Mouse (Mus musculus): ENCODE results near the gene Sptssb. TPM values are rescaled to one million over a fixed set of nuclear protein-coding genes. Genes with fewer than 3 reads are reported as not detected.

The Sptssb gene
- polyA plus RNA-seq (2015; fragmentation: Nextera tagmentation; extraction: Ambion mirVana): 1.1 and 8.9 TPM in 2 replicates

DNA sequence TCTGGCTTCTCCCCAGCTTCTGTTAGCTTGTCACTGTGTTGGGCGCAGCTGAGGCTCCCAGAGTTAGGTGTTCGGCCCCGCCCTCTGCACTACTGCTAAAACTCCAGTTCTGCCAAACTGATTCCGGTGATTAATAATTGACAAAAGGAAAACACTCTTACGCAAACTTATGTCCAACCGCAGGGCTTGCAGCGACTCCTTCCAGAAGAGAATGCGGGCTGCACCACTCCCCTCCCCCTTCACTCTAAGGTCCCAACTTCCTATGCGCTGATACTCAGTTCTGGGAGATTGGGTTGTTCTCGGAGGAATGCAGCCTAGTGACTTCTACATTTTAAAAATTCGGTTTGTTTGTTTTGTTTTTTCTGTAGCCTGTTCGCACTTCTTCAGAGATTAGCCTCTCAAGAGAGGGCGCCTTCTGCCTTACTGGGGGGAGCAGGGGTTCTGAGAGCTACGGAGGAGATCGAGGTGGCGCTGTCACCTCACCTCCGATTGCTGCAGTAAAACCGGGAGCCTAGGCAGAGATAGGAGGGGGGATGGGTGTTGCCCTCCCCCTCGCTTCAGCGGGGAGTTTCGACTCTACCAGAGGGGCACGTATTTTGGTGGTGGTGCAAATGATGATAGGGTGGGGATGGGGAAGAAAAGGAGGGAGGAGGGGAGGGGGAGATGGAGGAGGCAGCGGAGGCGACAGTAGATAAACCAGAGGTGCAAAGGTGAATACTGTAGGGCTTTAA is at the start of gene Sptssb:
Gene Sptssb (minus strand): TSS at position 83 of the 731 bp plus-strand sequence.
- Histone ChIP-seq H3K36me3 (no peaks in the 10 kb centered on the region), H3K27ac (no peak within 1 kb of the TSS), H3K9ac (peak within 1 kb of the TSS; percentile 34), H3K4me2 (peak within 1 kb of the TSS; percentile 95), H3K4me3 (peak within 1 kb of the TSS; percentile 53), H3K4me1 (replicated peaks) (peaks cover 23% of the 10 kb centered on the region), H3K9me3 (replicated peaks) (no peaks in the 10 kb centered on the region), H3K27me3 (peaks cover 13% of the 10 kb centered on the region; the same call in 1 of the 2 replicates)
- no peak for ATAC-seq (replicated peaks; ENCODE audit: insufficient number of reproducible peaks, insufficient read depth, low FRiP score, low read depth)
- WGBS: 2% methylated on average over 24 of the region's 24 CpGs

DNA sequence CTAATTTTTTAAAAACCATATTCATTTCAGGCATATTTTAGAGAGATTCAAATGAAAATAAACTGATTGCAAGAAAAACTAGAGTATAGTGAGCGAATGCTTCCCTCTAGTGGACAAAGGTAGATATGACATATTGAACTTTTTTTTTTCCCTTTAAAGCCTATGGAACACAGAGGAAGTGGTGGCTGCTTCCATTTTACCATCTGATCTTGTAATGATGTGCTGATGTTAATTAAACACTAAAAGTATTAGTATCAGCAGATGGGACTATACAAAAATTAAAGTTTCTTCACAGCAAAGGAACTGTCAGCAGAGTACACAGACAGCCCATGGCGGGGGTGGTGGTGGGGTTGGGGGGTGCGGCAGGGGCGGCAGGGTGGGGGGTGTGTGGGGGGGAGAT is 48.3 kb upstream of the Sptssb start:
- no peak for ATAC-seq (replicated peaks; ENCODE audit: insufficient number of reproducible peaks, insufficient read depth, low FRiP score, low read depth)
- 45% methylated on average over 4 of the region's 4 CpGs for WGBS
- H3K9me3 ChIP-seq (replicated peaks): no peaks in the 10 kb centered on the region
- no peaks in the 10 kb centered on the region for H3K27me3 ChIP-seq
- no peak overlapping the region for H3K4me3 ChIP-seq
- no peak overlapping the region for H3K4me2 ChIP-seq
- peaks cover 4% of the 10 kb centered on the region; the same call in 1 of the 2 replicates for H3K4me1 ChIP-seq (replicated peaks)
- no peak overlapping the region for H3K27ac ChIP-seq
- no peaks in the 10 kb centered on the region for H3K36me3 ChIP-seq
- H3K9ac ChIP-seq: no peak overlapping the region

- Histone ChIP-seq H3K9me3 (replicated peaks) (no peaks in the 10 kb centered on the region), H3K4me3 (no peak overlapping the region), H3K4me1 (replicated peaks) (peaks cover 5% of the 10 kb centered on the region), H3K9ac (no peak overlapping the region), H3K36me3 (no peaks in the 10 kb centered on the region), H3K27me3 (no peaks in the 10 kb centered on the region), H3K27ac (no peak overlapping the region), H3K4me2 (no peak overlapping the region)
- 49% methylated on average over 6 of the region's 6 CpGs for WGBS
- ATAC-seq (replicated peaks; ENCODE audit: insufficient number of reproducible peaks, insufficient read depth, low FRiP score, low read depth): no peak
Observed at GRCm38 (mm10) chr3:69907564-69907963, 47.8 kb upstream of the Sptssb start.

DNA sequence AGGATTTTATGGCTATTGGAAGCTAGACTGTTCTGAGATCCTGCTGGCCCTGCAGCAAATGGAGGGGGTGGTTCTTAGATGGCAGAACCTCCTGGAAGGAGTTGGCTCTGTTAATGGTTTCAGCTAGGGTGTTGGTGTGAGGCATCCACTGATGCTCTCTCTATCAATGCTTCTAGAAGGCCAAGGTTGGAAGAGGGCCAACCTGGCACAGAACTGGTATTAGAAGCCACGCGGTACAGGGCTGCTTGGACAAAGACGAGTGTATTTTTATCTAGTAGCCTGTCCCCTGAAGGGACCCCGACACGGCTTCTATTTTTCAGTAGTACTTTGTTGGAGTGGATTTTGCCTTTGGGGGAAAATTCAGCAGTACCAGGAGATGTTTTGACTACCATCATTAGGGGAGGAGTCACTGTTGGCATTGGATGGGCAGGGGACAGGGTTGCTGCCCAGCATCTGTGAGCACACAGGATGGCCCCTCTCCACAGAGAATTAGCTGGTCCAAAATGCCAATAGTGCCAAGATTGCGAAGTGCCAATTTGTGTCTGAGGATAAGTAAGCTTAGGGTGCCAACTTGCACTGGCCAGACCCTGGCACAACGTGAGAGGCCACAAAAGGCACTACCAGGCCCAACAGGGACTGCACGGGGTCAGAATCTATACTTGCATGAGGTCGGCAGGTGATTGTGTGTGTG is 43.2 kb upstream of the Sptssb start:
- no peak overlapping the region for H3K4me2 ChIP-seq
- H3K27me3 ChIP-seq: no peaks in the 10 kb centered on the region
- WGBS: 58% methylated on average over 9 of the region's 9 CpGs
- H3K9me3 ChIP-seq (replicated peaks): no peaks in the 10 kb centered on the region
- peak; percentile 33; the same call in 1 of the 2 replicates for ATAC-seq (replicated peaks; ENCODE audit: insufficient number of reproducible peaks, insufficient read depth, low FRiP score, low read depth)
- H3K4me1 ChIP-seq (replicated peaks): peaks cover 5% of the 10 kb centered on the region
- H3K36me3 ChIP-seq: no peaks in the 10 kb centered on the region
- no peak overlapping the region for H3K4me3 ChIP-seq
- no peak overlapping the region for H3K27ac ChIP-seq
- no peak overlapping the region for H3K9ac ChIP-seq

DNA sequence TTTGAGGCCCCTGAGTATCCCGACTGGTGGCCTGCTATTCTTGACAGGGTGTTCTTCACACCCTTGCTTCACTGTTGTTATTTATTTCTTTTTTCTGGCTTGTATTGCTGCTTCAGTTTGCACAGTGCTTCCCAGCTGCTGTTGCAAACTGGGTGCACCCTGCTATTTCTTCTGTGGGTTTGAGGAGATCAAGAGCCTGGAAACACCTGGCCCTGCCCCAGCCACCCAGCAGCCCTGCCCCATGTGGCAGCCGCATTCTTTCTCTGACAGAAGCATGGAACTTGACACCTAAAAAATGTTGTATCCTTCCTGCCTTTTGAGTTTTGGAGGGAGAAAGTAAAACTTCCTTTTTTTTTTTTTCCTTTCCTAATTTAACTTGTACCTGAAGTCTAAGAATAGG is 42.6 kb upstream of the Sptssb start:
- H3K9ac ChIP-seq: no peak overlapping the region
- no peak for ATAC-seq (replicated peaks; ENCODE audit: insufficient number of reproducible peaks, insufficient read depth, low FRiP score, low read depth)
- no peak overlapping the region for H3K4me2 ChIP-seq
- no peaks in the 10 kb centered on the region for H3K9me3 ChIP-seq (replicated peaks)
- WGBS: 39% methylated on average over 2 of the region's 2 CpGs
- H3K36me3 ChIP-seq: no peaks in the 10 kb centered on the region
- no peak overlapping the region for H3K27ac ChIP-seq
- H3K4me1 ChIP-seq (replicated peaks): peaks cover 5% of the 10 kb centered on the region
- no peak overlapping the region for H3K4me3 ChIP-seq
- no peaks in the 10 kb centered on the region for H3K27me3 ChIP-seq

- no peaks in the 10 kb centered on the region for H3K9me3 ChIP-seq (replicated peaks)
- no peaks in the 10 kb centered on the region for H3K27me3 ChIP-seq
- H3K36me3 ChIP-seq: no peaks in the 10 kb centered on the region
- no peak overlapping the region for H3K9ac ChIP-seq
- H3K4me2 ChIP-seq: no peak overlapping the region
- peaks cover 5% of the 10 kb centered on the region for H3K4me1 ChIP-seq (replicated peaks)
- ATAC-seq (replicated peaks; ENCODE audit: insufficient number of reproducible peaks, insufficient read depth, low FRiP score, low read depth): no peak
- H3K27ac ChIP-seq: no peak overlapping the region
- no peak overlapping the region for H3K4me3 ChIP-seq
Observed at GRCm38 (mm10) chr3:69901874-69902381, 42.2 kb upstream of the Sptssb start.

- no peak for ATAC-seq (replicated peaks; ENCODE audit: insufficient number of reproducible peaks, insufficient read depth, low FRiP score, low read depth)
- Histone ChIP-seq H3K9me3 (replicated peaks) (no peaks in the 10 kb centered on the region), H3K4me3 (no peak overlapping the region), H3K4me2 (no peak overlapping the region), H3K36me3 (no peaks in the 10 kb centered on the region), H3K9ac (no peak overlapping the region), H3K27me3 (no peaks in the 10 kb centered on the region), H3K27ac (no peak overlapping the region), H3K4me1 (replicated peaks) (peaks cover 5% of the 10 kb centered on the region)
- 47% methylated on average over 5 of the region's 5 CpGs for WGBS
Observed at GRCm38 (mm10) chr3:69900335-69900734, 40.6 kb upstream of the Sptssb start.

GRCm38 (mm10) chr3:69897917-69898594 is 38.3 kb upstream of the Sptssb start:
- no peak for ATAC-seq (replicated peaks; ENCODE audit: insufficient number of reproducible peaks, insufficient read depth, low FRiP score, low read depth)
- Histone ChIP-seq H3K4me1 (replicated peaks) (peaks cover 5% of the 10 kb centered on the region), H3K9ac (no peak overlapping the region), H3K4me3 (no peak overlapping the region), H3K36me3 (no peaks in the 10 kb centered on the region), H3K27me3 (no peaks in the 10 kb centered on the region), H3K4me2 (no peak overlapping the region), H3K27ac (no peak overlapping the region), H3K9me3 (replicated peaks) (no peaks in the 10 kb centered on the region)
- 59% methylated on average over 7 of the region's 8 CpGs for WGBS

DNA sequence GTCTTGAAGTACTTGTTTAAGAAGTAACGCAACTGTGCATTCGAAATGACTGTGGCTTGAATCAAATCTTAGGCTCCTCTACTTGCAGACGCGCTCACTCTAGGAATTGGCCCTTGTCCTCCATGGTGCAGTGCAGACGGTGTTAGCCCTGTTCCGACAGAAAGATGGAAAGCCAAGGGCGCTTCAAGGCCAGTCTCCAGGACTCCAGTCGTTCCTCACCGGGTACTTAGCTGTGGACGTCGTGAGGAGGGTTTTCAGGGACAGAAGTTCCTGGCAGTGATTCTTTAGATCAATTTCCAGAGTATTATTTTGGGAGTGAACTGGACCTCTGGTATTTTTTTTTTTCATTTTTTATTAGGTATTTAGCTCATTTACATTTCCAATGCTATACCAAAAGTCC is 35.8 kb upstream of the Sptssb start:
- Histone ChIP-seq H3K4me1 (replicated peaks) (no peaks in the 10 kb centered on the region), H3K4me2 (no peak overlapping the region), H3K4me3 (no peak overlapping the region), H3K36me3 (no peaks in the 10 kb centered on the region), H3K9me3 (replicated peaks) (no peaks in the 10 kb centered on the region), H3K9ac (no peak overlapping the region), H3K27me3 (no peaks in the 10 kb centered on the region), H3K27ac (no peak overlapping the region)
- 85% methylated on average over 11 of the region's 11 CpGs for WGBS
- no peak for ATAC-seq (replicated peaks; ENCODE audit: insufficient number of reproducible peaks, insufficient read depth, low FRiP score, low read depth)

GRCm38 (mm10) chr3:69892187-69893094 is 32.7 kb upstream of the Sptssb start:
- Histone ChIP-seq H3K27me3 (no peaks in the 10 kb centered on the region), H3K4me1 (replicated peaks) (no peaks in the 10 kb centered on the region), H3K9ac (no peak overlapping the region), H3K4me2 (no peak overlapping the region), H3K36me3 (no peaks in the 10 kb centered on the region), H3K9me3 (replicated peaks) (no peaks in the 10 kb centered on the region), H3K4me3 (no peak overlapping the region), H3K27ac (no peak overlapping the region)
- no peak for ATAC-seq (replicated peaks; ENCODE audit: insufficient number of reproducible peaks, insufficient read depth, low FRiP score, low read depth)
- 71% methylated on average over 9 of the region's 9 CpGs for WGBS

All from heart, embryonic 15.5 days (tissue).